Mouse (Mus musculus) embryonic facial prominence, embryonic 15.5 days (tissue): ENCODE measurements around the gene Myd88. TPM values are rescaled to one million over a fixed set of nuclear protein-coding genes. Genes with fewer than 3 reads are reported as not detected.

ENCODE experiments used
- ATAC-seq: fragments of 200-750 bp; cut with Nextera tagmentation; 2 replicates; pipeline ENCODE4 v1.8.0; 2017; ENCODE audit warnings: low read depth, moderate TSS enrichment; ENCODE audit not compliant: insufficient number of reproducible peaks, low FRiP score, low TSS enrichment
- H3K27ac ChIP-seq: fragments of 300-500 bp; sonication (generic); replicated peaks from 2 replicates; pipeline ENCODE4 v1.5.1; 2015; ENCODE audit warnings: mild to moderate bottlenecking, inconsistent platforms
- H3K27me3 ChIP-seq: fragments of 300-500 bp; sonication (generic); 2 replicates; pipeline ENCODE4 v1.6.1; 2015; ENCODE audit warnings: inconsistent platforms
- H3K36me3 ChIP-seq: fragments of 300-500 bp; sonication (generic); 2 replicates; pipeline ENCODE4 v1.6.1; 2015; ENCODE audit warnings: mild to moderate bottlenecking, inconsistent platforms
- H3K4me1 ChIP-seq: fragments of 300-500 bp; sonication (generic); 2 replicates; pipeline ENCODE4 v1.6.1; 2015; ENCODE audit warnings: inconsistent platforms
- H3K4me2 ChIP-seq: fragments of 300-500 bp; sonication (generic); replicated peaks from 2 replicates; pipeline ENCODE4 v1.6.1; 2015; ENCODE audit warnings: mild to moderate bottlenecking, inconsistent platforms
- H3K4me3 ChIP-seq: fragments of 300-500 bp; sonication (generic); replicated peaks from 2 replicates; pipeline ENCODE4 v1.5.1; 2015; ENCODE audit warnings: mild to moderate bottlenecking, inconsistent platforms
- H3K9ac ChIP-seq: fragments of 300-500 bp; sonication (generic); 2 replicates; pipeline ENCODE4 v1.6.1; 2015; ENCODE audit warnings: inconsistent platforms
- H3K9me3 ChIP-seq: fragments of 300-500 bp; sonication (generic); replicated peaks from 2 replicates; pipeline ENCODE4 v1.6.1; 2016; ENCODE audit warnings: inconsistent platforms
- WGBS: fragments of 180-500 bp; shearing (Covaris S2); methylation state at CpG from one replicate; pipeline ENCODE4 v1.1.7; 2015; 5-methylcytosine and 5-hydroxymethylcytosine counted together
- polyA plus RNA-seq: library from polyadenylated mRNA; unstranded; fragments of >200 nt; fragmentation: Nextera tagmentation; extraction: Ambion mirVana; gene quantifications from 2 replicates; pipeline ENCODE4 v1.2.1, GENCODE M21; 2015

Gene Myd88
- polyA plus RNA-seq, 1 experiment from 2014 or later, result 33.1 TPM

GRCm38 (mm10) chr9:119290791-119291190 is 50.4 kb downstream of the Myd88 start:
- Histone ChIP-seq H3K36me3 (peaks cover 7% of the 10 kb centered on the region; the same call in 1 of the 2 replicates), H3K4me3 (no peak overlapping the region), H3K4me1 (no peaks in the 10 kb centered on the region), H3K9ac (no peak overlapping the region), H3K9me3 (no peaks in the 10 kb centered on the region), H3K27ac (no peak overlapping the region), H3K4me2 (no peak overlapping the region), H3K27me3 (no peaks in the 10 kb centered on the region)
- 87% methylated on average over 3 of the region's 3 CpGs for WGBS
- ATAC-seq, result no peak

Other genes with a start within 250 kb of the Myd88 start
- gene Plcd1, start 247.9 kb downstream of the Myd88 start, polyA plus RNA-seq, result 48.7 and 49.1 TPM in 2 replicates
- gene Dlec1, start 238.9 kb downstream of the Myd88 start, polyA plus RNA-seq, result 1.4 and 3.5 TPM in 2 replicates
- 2.1 and 3.0 TPM in 2 replicates for gene Acaa1b, start 184.3 kb downstream of the Myd88 start, polyA plus RNA-seq
- gene Gm47289, start 182.2 kb downstream of the Myd88 start, polyA plus RNA-seq, result not detected in 2 replicates
- gene Slc22a13, start 132.3 kb downstream of the Myd88 start, polyA plus RNA-seq, result not detected in 2 replicates
- gene Oxsr1, start 19.0 kb downstream of the Myd88 start, polyA plus RNA-seq, result 11.8 and 12.1 TPM in 2 replicates
- 117 and 120 TPM in 2 replicates for gene Acaa1a, start 1.7 kb downstream of the Myd88 start, polyA plus RNA-seq
- 5.5 and 7.7 TPM in 2 replicates for gene Xylb, start 16.0 kb upstream of the Myd88 start, polyA plus RNA-seq
- gene Slc22a14, start 24.1 kb upstream of the Myd88 start, polyA plus RNA-seq, result 0.08 TPM in 1 of 2 replicates, not detected in the other
- 20.8 and 21.4 TPM in 2 replicates for gene Acvr2b, start 60.7 kb upstream of the Myd88 start, polyA plus RNA-seq
- gene Exog, start 103.5 kb upstream of the Myd88 start, polyA plus RNA-seq, result 25.6 TPM in 2 replicates
- 0.76 and 0.80 TPM in 2 replicates for gene Scn5a, start 237.6 kb upstream of the Myd88 start, polyA plus RNA-seq